Mouse (Mus musculus) small intestine, adult 2 months (tissue): ENCODE results near the gene Gcnt2. TPM values are rescaled to one million over a fixed set of nuclear protein-coding genes. Genes with fewer than 3 reads are reported as not detected.
A peak's percentile ranks its signal among the peaks of the same experiment; 100 is the strongest.

Experiments used
- H3K27ac ChIP-seq: fragments of 200-500 bp; 2 replicates; pipeline ENCODE4 v1.5.1; 2012; ENCODE audit warnings: low read depth, low read length, control low read depth, inconsistent platforms; ENCODE audit not compliant: insufficient read depth
- H3K27me3 ChIP-seq: fragments of 200-500 bp; 2 replicates; pipeline ENCODE4 v1.6.1; 2012; ENCODE audit warnings: mild to moderate bottlenecking, moderate library complexity, low read length, inconsistent platforms; ENCODE audit not compliant: control insufficient read depth, insufficient read depth
- H3K36me3 ChIP-seq: fragments of 200-500 bp; 2 replicates; pipeline ENCODE4 v1.6.1; 2012; ENCODE audit warnings: mild to moderate bottlenecking, low read length, control low read depth, inconsistent platforms; ENCODE audit not compliant: control insufficient read depth, insufficient read depth
- H3K4me1 ChIP-seq: fragments of 200-500 bp; 2 replicates; pipeline ENCODE4 v1.6.1; 2012; ENCODE audit warnings: low read length, inconsistent platforms, mixed read lengths; ENCODE audit not compliant: control insufficient read depth, insufficient read depth, insufficient read length
- H3K4me3 ChIP-seq: fragments of 200-500 bp; 2 replicates; pipeline ENCODE4 v1.5.1; 2012; ENCODE audit warnings: low read depth, mild to moderate bottlenecking, control low read depth, inconsistent platforms, low read length, moderate library complexity
- CTCF ChIP-seq: fragments of 200-500 bp; IDR thresholded peaks from 2 replicates; pipeline ENCODE4 v1.5.1; 2012; ENCODE audit warnings: low read depth, mild to moderate bottlenecking, control low read depth, inconsistent platforms, low read length, moderate library complexity, mixed read lengths; ENCODE audit not compliant: insufficient replicate concordance, insufficient read length; ENCODE audit errors: extremely low read depth
- POLR2A ChIP-seq: fragments of 200-500 bp; IDR thresholded peaks from 2 replicates; pipeline ENCODE4 v1.6.1; 2012; ENCODE audit warnings: low read depth, mild to moderate bottlenecking, control low read depth, inconsistent platforms, low read length, moderate library complexity
- WGBS: fragments of 180-500 bp; shearing (Covaris S2); methylation state at CpG from one replicate; pipeline ENCODE4 v1.1.7; 2018; 5-methylcytosine and 5-hydroxymethylcytosine counted together
- polyA plus RNA-seq: library from polyadenylated mRNA; depleted of rRNA; stranded (reverse); fragments of >200 nt; gene quantifications from 2 replicates; pipeline ENCODE4 v1.2.3, GENCODE M21; 2012

Gcnt2 gene
- polyA plus RNA-seq, 1 experiment, result 3.8 TPM

GRCm38 (mm10) chr13:40967609-40968008, 108.1 kb downstream of the Gcnt2 start:
- Histone ChIP-seq H3K4me1 (no peaks in the 10 kb centered on the region; the same call in 1 of the 2 replicates), H3K27ac (no peak overlapping the region), H3K4me3 (no peak overlapping the region), H3K36me3 (no peaks in the 10 kb centered on the region), H3K27me3 (no peaks in the 10 kb centered on the region)
- WGBS, result 92% methylated on average over 10 of the region's 10 CpGs
- TF ChIP-seq POLR2A (no peak), CTCF (no peak)

DNA sequence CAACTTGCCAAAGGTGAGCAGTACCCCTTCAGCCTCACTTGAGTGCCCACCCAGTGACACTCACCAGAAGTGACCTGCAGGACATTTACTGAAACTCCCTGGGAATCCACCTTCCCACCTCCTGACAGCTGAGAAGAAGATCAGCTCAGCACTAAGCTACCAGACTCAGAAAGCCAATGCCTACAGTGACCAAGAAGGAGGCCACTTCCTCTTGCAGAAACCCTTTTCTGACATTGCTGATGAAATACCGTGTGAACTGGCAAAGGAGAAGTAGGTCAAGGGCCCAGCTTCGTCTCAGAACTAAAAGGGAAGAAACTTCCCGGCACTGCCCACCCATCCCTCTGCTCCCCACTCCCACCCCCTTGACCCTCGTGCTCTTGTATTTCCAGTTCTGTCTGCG, 109.0 kb downstream of the Gcnt2 start:
- H3K36me3 ChIP-seq, result no peaks in the 10 kb centered on the region
- TF ChIP-seq POLR2A, result no peak
- TF ChIP-seq CTCF, result no peak
- no peak overlapping the region for H3K4me3 ChIP-seq
- H3K4me1 ChIP-seq, result no peaks in the 10 kb centered on the region; the same call in 1 of the 2 replicates
- WGBS, result 57% methylated on average over 5 of the region's 5 CpGs
- H3K27ac ChIP-seq, result no peak overlapping the region
- H3K27me3 ChIP-seq, result no peaks in the 10 kb centered on the region

GRCm38 (mm10) chr13:40969761-40970390, 110.3 kb downstream of the Gcnt2 start:
- Histone ChIP-seq H3K27me3 (no peaks in the 10 kb centered on the region), H3K36me3 (no peaks in the 10 kb centered on the region), H3K27ac (no peak overlapping the region), H3K4me1 (no peaks in the 10 kb centered on the region; the same call in 1 of the 2 replicates), H3K4me3 (no peak overlapping the region)
- 79% methylated on average over 4 of the region's 4 CpGs for WGBS
- TF ChIP-seq CTCF, result no peak
- TF ChIP-seq POLR2A, result no peak

GRCm38 (mm10) chr13:40971261-40971660, 111.7 kb downstream of the Gcnt2 start:
- H3K4me3 ChIP-seq, result no peak overlapping the region
- no peak for TF ChIP-seq POLR2A
- no peak for TF ChIP-seq CTCF
- no peak overlapping the region for H3K27ac ChIP-seq
- H3K4me1 ChIP-seq, result no peaks in the 10 kb centered on the region; the same call in 1 of the 2 replicates
- H3K36me3 ChIP-seq, result no peaks in the 10 kb centered on the region
- WGBS, result 73% methylated on average over 5 of the region's 5 CpGs
- H3K27me3 ChIP-seq, result no peaks in the 10 kb centered on the region

DNA sequence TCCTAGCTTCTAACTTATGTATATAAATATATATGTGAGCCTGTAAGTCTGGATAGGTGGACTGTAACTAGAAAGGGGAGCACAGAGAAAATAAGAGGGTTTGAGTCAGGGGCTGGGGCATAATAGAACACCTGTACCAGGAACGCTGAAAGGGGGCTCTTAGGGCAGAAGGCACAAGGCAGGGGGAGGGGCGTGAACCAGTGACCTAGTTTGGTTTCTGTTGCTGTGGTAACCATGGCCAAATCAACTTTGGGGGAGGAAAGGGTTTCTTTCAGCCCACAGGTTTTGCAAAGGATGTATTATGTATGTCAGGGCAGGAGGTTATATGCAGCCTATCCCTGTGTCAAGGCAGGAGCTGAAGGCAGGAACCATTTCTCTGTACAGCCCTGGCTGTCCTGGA, 112.3 kb downstream of the Gcnt2 start:
- H3K27ac ChIP-seq, result no peak overlapping the region
- H3K36me3 ChIP-seq, result no peaks in the 10 kb centered on the region
- 76% methylated on average over 2 of the region's 2 CpGs for WGBS
- no peaks in the 10 kb centered on the region for H3K27me3 ChIP-seq
- H3K4me1 ChIP-seq, result no peaks in the 10 kb centered on the region; the same call in 1 of the 2 replicates
- TF ChIP-seq POLR2A (no peak), CTCF (no peak)
- no peak overlapping the region for H3K4me3 ChIP-seq

- Histone ChIP-seq H3K4me1 (no peaks in the 10 kb centered on the region; the same call in 1 of the 2 replicates), H3K27ac (no peak overlapping the region), H3K36me3 (no peaks in the 10 kb centered on the region), H3K27me3 (no peaks in the 10 kb centered on the region), H3K4me3 (no peak overlapping the region)
- WGBS, result 93% methylated on average over 5 of the region's 5 CpGs
- TF ChIP-seq CTCF (no peak), POLR2A (no peak)
These were observed 113.4 kb downstream of the Gcnt2 start for GRCm38 (mm10) chr13:40972976-40973375.

DNA sequence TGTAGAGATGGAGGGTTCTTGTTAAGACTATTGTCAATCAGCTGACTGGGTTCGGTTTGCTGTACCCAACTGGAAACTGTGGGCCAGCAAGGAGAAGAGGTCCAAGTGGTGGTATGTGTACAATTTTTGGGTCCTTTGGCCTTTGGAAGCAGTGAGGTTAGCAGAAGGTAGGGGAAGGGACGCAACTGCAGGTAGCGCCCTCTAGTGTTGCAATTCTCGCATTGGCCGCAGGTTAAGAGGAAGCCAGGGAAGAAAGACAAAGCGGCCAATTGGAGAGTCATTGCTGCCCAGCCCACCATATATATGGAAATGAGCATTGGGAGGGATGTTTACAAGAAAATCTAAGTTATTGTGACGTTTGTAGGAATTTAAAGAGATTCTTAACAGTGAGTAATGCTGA, 118.1 kb downstream of the Gcnt2 start:
- no peak overlapping the region for H3K27ac ChIP-seq
- H3K36me3 ChIP-seq, result no peaks in the 10 kb centered on the region
- H3K4me1 ChIP-seq, result peaks cover 2% of the 10 kb centered on the region; the same call in 1 of the 2 replicates
- H3K27me3 ChIP-seq, result no peaks in the 10 kb centered on the region
- TF ChIP-seq POLR2A (no peak), CTCF (peak; percentile 82; the same call in 1 of the 2 replicates)
- WGBS, result 23% methylated on average over 7 of the region's 7 CpGs
- H3K4me3 ChIP-seq, result no peak overlapping the region
